Mouse (Mus musculus) liver, embryonic 14.5 days (tissue): ENCODE results near the gene Gm16253. TPM values are rescaled to one million over a fixed set of nuclear protein-coding genes. Genes with fewer than 3 reads are reported as not detected.

ENCODE experiments used
- ATAC-seq: fragments of 200-750 bp; cut with Nextera tagmentation; 2 replicates; pipeline ENCODE4 v1.8.0; 2017; ENCODE audit warnings: moderate number of reproducible peaks, mild to moderate bottlenecking, moderate library complexity; ENCODE audit not compliant: insufficient read depth
- DNase-seq, 3 experiments: peaks; one replicate each; pipeline ENCODE4 v3.0.0-alpha.2; 2012 to 2013; ENCODE audit warnings: low read depth in 3 of 3, low spot score in 3 of 3
- H3K27ac ChIP-seq: fragments of 300-500 bp; sonication (generic); 2 replicates; pipeline ENCODE4 v1.5.1; 2014; ENCODE audit warnings: moderate library complexity, mild to moderate bottlenecking, control low read depth, inconsistent platforms
- H3K27me3 ChIP-seq: fragments of 300-500 bp; sonication (generic); 2 replicates; pipeline ENCODE4 v1.6.1; 2014; ENCODE audit warnings: mild to moderate bottlenecking, low read length, moderate library complexity; ENCODE audit not compliant: control insufficient read depth, insufficient read depth
- H3K36me3 ChIP-seq: fragments of 300-500 bp; sonication (generic); replicated peaks from 2 replicates; pipeline ENCODE4 v1.6.1; 2014; ENCODE audit warnings: low read depth; ENCODE audit not compliant: control insufficient read depth, insufficient read depth
- H3K4me1 ChIP-seq, 2 experiments: fragments of 200-500 bp in 1 of 2; fragments of 300-500 bp in 1 of 2; sonication (generic) in 1 of 2; replicated peaks; 2 replicates each; pipeline ENCODE4 v1.6.1; 2012 to 2014; ENCODE audit warnings: antibody characterized with exemption in 1 of 2, inconsistent platforms in 1 of 2, low read length in 1 of 2; ENCODE audit not compliant: control insufficient read depth in 2 of 2, insufficient read depth in 2 of 2
- H3K4me2 ChIP-seq: fragments of 300-500 bp; sonication (generic); 2 replicates; pipeline ENCODE4 v1.6.1; 2014; ENCODE audit warnings: low read depth, mild to moderate bottlenecking, control low read depth, moderate library complexity
- H3K4me3 ChIP-seq, 2 experiments: fragments of 200-500 bp in 1 of 2; fragments of 300-500 bp in 1 of 2; sonication (generic) in 1 of 2; 2 replicates each; pipeline ENCODE4 v1.5.1; 2012 to 2014; ENCODE audit warnings: low read depth in 2 of 2, low read length in 2 of 2, mild to moderate bottlenecking in 2 of 2, control low read depth in 1 of 2, inconsistent platforms in 1 of 2, moderate library complexity in 1 of 2; ENCODE audit not compliant: insufficient read depth in 1 of 2
- H3K9ac ChIP-seq: fragments of 300-500 bp; sonication (generic); replicated peaks from 2 replicates; pipeline ENCODE4 v1.6.1; 2014; ENCODE audit warnings: mild to moderate bottlenecking, control low read depth, moderate library complexity
- H3K9me3 ChIP-seq: fragments of 300-500 bp; sonication (generic); 2 replicates; pipeline ENCODE4 v1.6.1; 2016; ENCODE audit warnings: low read length, mixed read lengths; ENCODE audit not compliant: control insufficient read depth
- CTCF ChIP-seq: IDR thresholded peaks from 2 replicates; pipeline ENCODE4 v1.5.1; 2016; ENCODE audit warnings: antibody characterized with exemption, low read depth, control low read depth
- EP300 ChIP-seq: IDR thresholded peaks from 2 replicates; pipeline ENCODE4 v1.6.1; 2016; ENCODE audit warnings: antibody characterized with exemption, low read depth
- WGBS: fragments of 180-500 bp; shearing (Covaris S2); extraction: QIAGEN DNeasy Blood & Tissue Kit; methylation state at CpG from one replicate; pipeline ENCODE4 v1.1.7; 2014; ENCODE audit not compliant: insufficient replicate concordance; 5-methylcytosine and 5-hydroxymethylcytosine counted together
- polyA plus RNA-seq, 2 experiments: library from polyadenylated mRNA; depleted of rRNA in 1 of 2; stranded (reverse) in 1 of 2; unstranded in 1 of 2; fragments of >200 nt; fragmentation: Nextera tagmentation in 1 of 2; extraction: Ambion mirVana in 1 of 2; gene quantifications; 2 replicates each; pipeline versions ENCODE4 v1.2.1 to v1.2.3; 2012 to 2014

Gene Gm16253
- polyA plus RNA-seq, 2 experiments = not detected

GRCm38 (mm10) chr3:96595661-96596060 is 18.9 kb downstream of the Gm16253 start:
- 23% methylated on average over 6 of the region's 6 CpGs for WGBS
- H3K27me3 ChIP-seq = peaks cover 58% of the 10 kb centered on the region
- no peak overlapping the region for H3K4me2 ChIP-seq
- H3K4me1 ChIP-seq = peaks cover 0 to 10% of the 10 kb centered on the region in 2 experiments; a peak in 2 of 4 replicates
- ATAC-seq (no peak), DNase-seq (no peak)
- H3K36me3 ChIP-seq = no peaks in the 10 kb centered on the region
- no peak overlapping the region for H3K9ac ChIP-seq
- no peak overlapping the region for H3K27ac ChIP-seq
- no peaks in the 10 kb centered on the region for H3K9me3 ChIP-seq
- TF ChIP-seq EP300 = no peak
- no peak for TF ChIP-seq CTCF
- no peak overlapping the region for H3K4me3 ChIP-seq

GRCm38 (mm10) chr3:96596228-96596707 is 19.5 kb downstream of the Gm16253 start, which contains the start of gene Ankrd34a:
Gene Ankrd34a, plus strand, starts transcription at chr3:96596636.
- TF ChIP-seq CTCF = no peak
- TF ChIP-seq EP300 = no peak
- WGBS = 3% methylated on average over 21 of the region's 23 CpGs
- Histone ChIP-seq H3K4me2 (peak within 1 kb of the TSS; percentile 57), H3K27me3 (peaks cover 64% of the 10 kb centered on the region), H3K9ac (no peak within 1 kb of the TSS), H3K4me1 (peaks cover 0 to 10% of the 10 kb centered on the region in 2 experiments; a peak in 2 of 4 replicates), H3K4me3 (peak within 1 kb of the TSS; percentile 12 to 35; a peak in 3 of 4 replicates), H3K27ac (no peak within 1 kb of the TSS), H3K36me3 (no peaks in the 10 kb centered on the region), H3K9me3 (no peaks in the 10 kb centered on the region)
- DNase-seq (no peak), ATAC-seq (no peak)

- Histone ChIP-seq H3K36me3 (no peaks in the 10 kb centered on the region), H3K27me3 (peaks cover 70% of the 10 kb centered on the region), H3K9me3 (no peaks in the 10 kb centered on the region), H3K4me3 (peak overlapping the region in 1 of 2 experiments; percentile 35; a peak in 2 of 4 replicates), H3K27ac (no peak overlapping the region), H3K4me2 (peak overlapping the region; percentile 57), H3K9ac (no peak overlapping the region), H3K4me1 (peaks cover 0 to 10% of the 10 kb centered on the region in 2 experiments; a peak in 2 of 4 replicates)
- DNase-seq = no peak
- WGBS = 3% methylated on average over 11 of the region's 12 CpGs
- ATAC-seq = no peak
- TF ChIP-seq CTCF (no peak), EP300 (no peak)
Observed at GRCm38 (mm10) chr3:96596855-96597254, 20.1 kb downstream of the Gm16253 start.

- TF ChIP-seq CTCF = no peak
- no peak for TF ChIP-seq EP300
- Histone ChIP-seq H3K9ac (no peak overlapping the region), H3K36me3 (no peaks in the 10 kb centered on the region), H3K27me3 (peaks cover 76% of the 10 kb centered on the region), H3K4me3 (peak overlapping the region; percentile 12 to 35; a peak in 3 of 4 replicates), H3K4me1 (peaks cover 0 to 5% of the 10 kb centered on the region in 2 experiments; a peak in 2 of 4 replicates), H3K9me3 (no peaks in the 10 kb centered on the region), H3K27ac (no peak overlapping the region), H3K4me2 (peak overlapping the region; percentile 57)
- DNase-seq (no peak), ATAC-seq (no peak)
- WGBS = 2% methylated on average over 40 of the region's 40 CpGs
Observed at GRCm38 (mm10) chr3:96597435-96597891, 20.7 kb downstream of the Gm16253 start.

GRCm38 (mm10) chr3:96598156-96599068 is 21.6 kb downstream of the Gm16253 start:
- Histone ChIP-seq H3K4me2 (peak overlapping the region; percentile 57), H3K9me3 (no peaks in the 10 kb centered on the region), H3K27ac (no peak overlapping the region), H3K9ac (no peak overlapping the region), H3K27me3 (peaks cover 79% of the 10 kb centered on the region), H3K4me3 (peak overlapping the region; percentile 10 to 35; a peak in 3 of 4 replicates), H3K4me1 (no peaks in the 10 kb centered on the region; a peak in 1 of 4 replicates), H3K36me3 (no peaks in the 10 kb centered on the region)
- WGBS = 4% methylated on average over 54 of the region's 54 CpGs
- ATAC-seq (no peak), DNase-seq (no peak)
- TF ChIP-seq CTCF (no peak), EP300 (no peak)
